Mouse (Mus musculus): ENCODE results near the gene Cep41. TPM values are rescaled to one million over a fixed set of nuclear protein-coding genes. Genes with fewer than 3 reads are reported as not detected.

Gene Cep41
- polyA plus RNA-seq, 1 experiment from 2014 or later, result 15.5 TPM

DNA sequence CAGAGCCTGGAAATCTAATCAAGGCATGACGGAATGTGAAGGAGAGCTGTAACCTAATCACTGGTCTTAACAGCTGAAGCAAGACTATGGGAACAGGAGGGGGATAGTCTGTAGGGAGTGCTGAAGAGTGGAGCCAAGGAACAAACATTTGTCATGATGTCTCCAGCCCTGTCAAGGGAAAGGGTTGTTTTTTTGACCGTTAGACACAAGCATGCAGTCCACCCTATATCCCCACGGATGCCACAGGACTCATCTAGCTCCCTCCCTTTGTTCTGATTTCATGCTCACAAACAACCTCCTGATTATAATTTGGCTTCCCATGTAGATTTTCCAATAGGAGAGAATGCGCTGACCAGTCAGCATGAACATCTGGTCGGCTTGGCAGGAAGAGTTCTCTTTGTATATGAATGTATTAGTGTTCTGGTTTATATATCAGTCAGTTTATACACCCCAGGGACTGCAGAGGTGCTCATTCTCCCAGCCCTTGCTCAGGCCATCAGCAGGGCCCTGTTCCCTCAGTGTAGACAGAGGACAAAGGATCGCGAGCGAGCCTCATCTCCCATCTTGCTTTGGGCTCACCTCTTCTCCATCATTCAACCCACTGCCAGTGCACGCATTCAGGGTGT, 10.5 kb upstream of the Cep41 start:
- Histone ChIP-seq H3K9me3 (no peaks in the 10 kb centered on the region), H3K4me2 (replicated peaks) (no peak overlapping the region), H3K4me3 (replicated peaks) (no peak overlapping the region), H3K9ac (replicated peaks) (no peak overlapping the region), H3K27ac (no peak overlapping the region), H3K36me3 (no peaks in the 10 kb centered on the region), H3K4me1 (replicated peaks) (peaks cover 3% of the 10 kb centered on the region), H3K27me3 (no peaks in the 10 kb centered on the region)
- no peak for ATAC-seq
- 92% methylated on average over 9 of the region's 9 CpGs for WGBS

DNA sequence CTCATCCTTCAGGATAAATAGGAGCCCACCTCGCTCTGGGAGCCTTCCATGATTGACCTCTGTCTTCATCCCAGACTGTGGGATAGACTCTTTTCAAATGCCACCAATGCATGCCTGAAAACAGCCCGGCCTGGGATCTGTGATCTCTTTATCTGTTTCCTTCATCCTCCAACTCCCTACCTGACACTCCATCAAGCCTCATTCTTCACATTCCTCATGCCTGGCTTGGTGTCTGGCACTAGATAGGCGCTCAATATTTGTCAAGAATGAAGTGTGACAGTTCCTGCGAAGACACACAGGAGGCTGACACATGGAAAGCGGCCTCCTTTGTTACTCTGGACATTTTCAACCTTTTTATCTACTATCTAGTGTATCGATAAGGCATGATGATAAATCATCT, 9.9 kb upstream of the Cep41 start:
- no peaks in the 10 kb centered on the region for H3K36me3 ChIP-seq
- no peak overlapping the region for H3K4me2 ChIP-seq (replicated peaks)
- WGBS, result 85% methylated on average over 6 of the region's 6 CpGs
- no peak for ATAC-seq
- no peak overlapping the region for H3K27ac ChIP-seq
- no peaks in the 10 kb centered on the region for H3K4me1 ChIP-seq (replicated peaks)
- H3K9me3 ChIP-seq, result no peaks in the 10 kb centered on the region
- no peak overlapping the region for H3K9ac ChIP-seq (replicated peaks)
- H3K27me3 ChIP-seq, result no peaks in the 10 kb centered on the region
- no peak overlapping the region for H3K4me3 ChIP-seq (replicated peaks)

DNA sequence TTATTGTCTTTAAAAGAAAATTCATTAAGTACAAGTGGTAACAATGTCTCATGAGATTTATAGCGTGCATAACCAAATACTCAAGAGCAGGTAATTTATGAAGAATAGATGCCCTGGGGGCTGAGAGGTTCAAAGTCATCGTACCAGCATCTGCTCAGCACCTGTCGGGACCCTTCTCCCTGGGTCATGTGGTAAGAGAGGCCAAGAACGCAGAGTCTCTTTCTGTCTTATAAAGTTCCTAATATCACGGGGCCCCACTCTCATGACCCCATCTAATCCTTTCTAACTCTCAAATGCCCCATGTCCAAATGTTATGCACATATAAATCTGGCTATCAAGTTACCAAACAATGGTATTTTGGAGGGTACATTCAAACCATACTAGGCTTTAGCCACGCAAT, 9.3 kb upstream of the Cep41 start:
- H3K27me3 ChIP-seq, result no peaks in the 10 kb centered on the region
- H3K4me3 ChIP-seq (replicated peaks), result no peak overlapping the region
- WGBS, result 83% methylated on average over 6 of the region's 6 CpGs
- no peaks in the 10 kb centered on the region for H3K9me3 ChIP-seq
- no peak overlapping the region for H3K27ac ChIP-seq
- ATAC-seq, result no peak
- no peak overlapping the region for H3K9ac ChIP-seq (replicated peaks)
- no peaks in the 10 kb centered on the region for H3K4me1 ChIP-seq (replicated peaks)
- no peaks in the 10 kb centered on the region for H3K36me3 ChIP-seq
- no peak overlapping the region for H3K4me2 ChIP-seq (replicated peaks)

DNA sequence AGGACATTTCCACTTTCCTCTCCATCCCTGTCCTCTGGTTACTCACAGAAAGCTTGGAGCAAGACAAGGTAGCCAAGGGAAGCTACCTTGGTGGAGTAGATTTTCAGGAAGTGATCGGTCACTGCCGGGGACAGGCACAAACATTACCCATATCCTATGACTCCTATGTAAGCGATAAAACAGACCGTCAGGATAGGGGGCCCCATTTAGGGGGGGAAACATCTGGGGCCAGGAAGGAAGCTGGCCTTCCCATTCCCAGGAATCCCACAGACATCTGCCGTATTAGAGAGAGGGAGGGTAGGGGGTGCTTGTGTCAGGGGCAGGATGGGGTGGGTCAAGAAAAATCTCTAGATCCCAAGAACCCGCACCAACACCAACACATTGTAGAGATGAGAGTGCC, 6.6 kb upstream of the Cep41 start:
- no peak for ATAC-seq
- Histone ChIP-seq H3K27ac (no peak overlapping the region), H3K4me1 (replicated peaks) (0 out of 2 replicates have a peak, but pooled peaks cover 2% of the 10 kb centered on the region), H3K36me3 (no peaks in the 10 kb centered on the region), H3K4me2 (replicated peaks) (no peak overlapping the region), H3K4me3 (replicated peaks) (no peak overlapping the region), H3K9me3 (no peaks in the 10 kb centered on the region), H3K27me3 (no peaks in the 10 kb centered on the region), H3K9ac (replicated peaks) (no peak overlapping the region)
- WGBS, result 92% methylated on average over 6 of the region's 6 CpGs

DNA sequence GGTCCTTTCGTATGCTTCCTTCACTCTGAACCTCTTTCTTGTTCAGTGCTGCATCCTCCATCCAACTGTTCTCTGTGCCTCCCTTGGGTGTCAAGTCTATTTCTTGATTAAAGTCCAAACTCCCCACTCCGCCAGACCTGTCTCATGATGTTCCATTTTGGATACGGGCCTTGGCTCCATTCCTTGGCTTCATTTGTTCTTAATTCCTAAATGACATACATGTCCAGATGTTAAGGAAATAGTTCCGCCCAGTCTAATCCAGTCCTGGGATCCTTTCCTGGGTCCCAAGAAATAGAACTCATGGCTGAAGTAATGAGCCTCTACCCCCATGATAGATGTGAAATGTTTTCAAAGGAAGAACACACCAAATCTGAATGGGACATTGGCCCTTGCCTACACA, 4.5 kb upstream of the Cep41 start:
- Histone ChIP-seq H3K9ac (replicated peaks) (no peak overlapping the region), H3K27ac (no peak overlapping the region), H3K9me3 (no peaks in the 10 kb centered on the region), H3K27me3 (no peaks in the 10 kb centered on the region), H3K4me1 (replicated peaks) (peaks cover 14% of the 10 kb centered on the region), H3K4me3 (replicated peaks) (no peak overlapping the region), H3K36me3 (no peaks in the 10 kb centered on the region), H3K4me2 (replicated peaks) (no peak overlapping the region)
- no peak for ATAC-seq
- 88% methylated on average over 4 of the region's 4 CpGs for WGBS

DNA sequence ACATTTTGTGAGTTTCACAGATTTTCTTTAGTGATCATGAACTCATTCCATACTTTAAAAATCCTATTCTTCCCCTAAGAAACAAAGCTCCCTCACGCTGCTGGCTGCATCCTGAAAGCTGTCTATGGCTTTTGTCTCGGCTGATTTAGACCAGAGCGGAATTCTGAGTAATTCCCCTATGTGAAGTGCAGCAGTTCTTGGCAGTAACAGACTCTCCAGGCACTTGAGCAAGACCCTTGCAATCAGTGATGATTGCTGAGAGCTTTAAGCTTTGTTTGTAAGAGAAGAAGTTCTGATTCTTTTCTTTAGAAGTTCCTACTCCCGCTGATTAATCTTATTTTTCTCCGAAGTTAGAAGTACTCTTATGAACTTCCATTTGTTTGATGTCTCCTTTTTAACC, 3.9 kb upstream of the Cep41 start:
- H3K27me3 ChIP-seq, result no peaks in the 10 kb centered on the region
- no peak overlapping the region for H3K9ac ChIP-seq (replicated peaks)
- no peak for ATAC-seq
- no peaks in the 10 kb centered on the region for H3K9me3 ChIP-seq
- no peak overlapping the region for H3K4me2 ChIP-seq (replicated peaks)
- no peak overlapping the region for H3K4me3 ChIP-seq (replicated peaks)
- WGBS, result 29% methylated on average over 5 of the region's 5 CpGs
- no peak overlapping the region for H3K27ac ChIP-seq
- H3K4me1 ChIP-seq (replicated peaks), result peaks cover 20% of the 10 kb centered on the region
- H3K36me3 ChIP-seq, result no peaks in the 10 kb centered on the region

DNA sequence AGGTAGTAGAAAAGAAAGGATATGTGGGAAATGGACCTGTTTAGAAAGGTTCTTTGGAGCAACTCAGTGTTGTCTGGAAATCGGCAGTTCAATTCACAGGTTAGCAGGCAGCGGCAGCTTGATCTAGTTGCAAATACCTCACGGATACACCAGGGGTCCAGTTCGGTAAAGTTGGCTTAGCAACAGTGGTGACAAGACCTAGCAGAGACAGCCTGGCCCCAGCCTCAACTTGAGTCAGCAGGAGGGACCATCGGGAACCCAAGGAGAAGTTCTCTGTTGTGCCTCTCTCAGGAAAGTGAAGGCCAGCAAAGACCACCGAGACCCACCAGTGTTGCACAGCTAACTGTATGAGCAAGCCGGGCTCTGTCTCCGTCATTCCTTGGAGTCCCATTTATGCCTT, 1.6 kb upstream of the Cep41 start:
- Histone ChIP-seq H3K27ac (no peak overlapping the region), H3K4me3 (replicated peaks) (no peak overlapping the region), H3K36me3 (no peaks in the 10 kb centered on the region), H3K4me2 (replicated peaks) (no peak overlapping the region), H3K4me1 (replicated peaks) (peaks cover 21% of the 10 kb centered on the region), H3K9me3 (no peaks in the 10 kb centered on the region), H3K27me3 (no peaks in the 10 kb centered on the region), H3K9ac (replicated peaks) (no peak overlapping the region)
- ATAC-seq, result no peak
- 89% methylated on average over 8 of the region's 8 CpGs for WGBS

DNA sequence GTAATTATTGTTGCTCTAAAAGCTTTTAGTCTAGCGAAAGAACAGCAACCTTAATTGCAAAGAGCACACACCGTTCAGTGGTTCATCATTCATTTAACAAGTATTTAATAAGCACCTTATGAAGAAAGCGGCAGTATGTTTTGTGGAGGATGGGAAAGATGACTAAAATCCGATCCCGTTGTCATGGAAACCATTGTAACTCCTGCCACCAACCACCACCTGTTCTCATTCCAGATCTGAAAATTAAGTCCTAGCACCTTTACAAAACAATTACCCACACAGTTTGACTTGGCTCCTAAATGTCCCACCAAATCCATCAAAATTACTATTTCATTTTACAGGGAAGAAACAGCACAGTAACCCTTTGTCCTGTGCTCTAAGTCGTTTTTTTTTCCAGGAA, 660 bp upstream of the Cep41 start:
- no peaks in the 10 kb centered on the region for H3K9me3 ChIP-seq
- peak overlapping the region; percentile 67 for H3K27ac ChIP-seq
- peak overlapping the region; percentile 60 for H3K4me2 ChIP-seq (replicated peaks)
- H3K27me3 ChIP-seq, result no peaks in the 10 kb centered on the region
- peak overlapping the region; percentile 51 for H3K4me3 ChIP-seq (replicated peaks)
- ATAC-seq, result peak; percentile 10
- peaks cover 21% of the 10 kb centered on the region for H3K4me1 ChIP-seq (replicated peaks)
- WGBS, result 18% methylated on average over 6 of the region's 6 CpGs
- no peaks in the 10 kb centered on the region for H3K36me3 ChIP-seq
- no peak overlapping the region for H3K9ac ChIP-seq (replicated peaks)

DNA sequence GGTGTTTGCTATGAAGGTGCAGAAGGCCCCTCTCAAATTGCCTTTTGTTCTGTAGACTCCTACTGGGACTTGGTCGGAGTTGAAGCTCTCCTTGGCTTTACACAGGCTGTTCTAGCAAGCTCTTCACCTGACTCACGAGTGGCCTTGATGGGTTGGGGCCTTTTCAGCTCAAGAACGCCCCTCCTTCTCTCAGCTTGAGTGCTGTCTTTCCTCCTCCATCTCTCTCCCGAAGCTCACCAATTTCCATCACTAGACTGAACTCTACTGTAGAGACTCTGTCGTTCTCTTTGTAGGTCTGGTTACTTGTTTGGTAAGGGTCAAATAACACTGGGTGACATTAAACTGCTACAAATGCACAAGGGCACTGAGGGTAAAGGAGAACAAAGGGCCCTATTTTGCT, 723 bp downstream of the Cep41 start:
- Histone ChIP-seq H3K9ac (replicated peaks) (peak overlapping the region; percentile 65), H3K4me2 (replicated peaks) (peak overlapping the region; percentile 60), H3K4me1 (replicated peaks) (peaks cover 21% of the 10 kb centered on the region), H3K4me3 (replicated peaks) (peak overlapping the region; percentile 51), H3K27me3 (no peaks in the 10 kb centered on the region), H3K36me3 (no peaks in the 10 kb centered on the region), H3K9me3 (no peaks in the 10 kb centered on the region), H3K27ac (peak overlapping the region; percentile 92)
- 79% methylated on average over 5 of the region's 5 CpGs for WGBS
- ATAC-seq, result 0 out of 2 replicates have a peak, but pooled peaks have one; percentile 0

DNA sequence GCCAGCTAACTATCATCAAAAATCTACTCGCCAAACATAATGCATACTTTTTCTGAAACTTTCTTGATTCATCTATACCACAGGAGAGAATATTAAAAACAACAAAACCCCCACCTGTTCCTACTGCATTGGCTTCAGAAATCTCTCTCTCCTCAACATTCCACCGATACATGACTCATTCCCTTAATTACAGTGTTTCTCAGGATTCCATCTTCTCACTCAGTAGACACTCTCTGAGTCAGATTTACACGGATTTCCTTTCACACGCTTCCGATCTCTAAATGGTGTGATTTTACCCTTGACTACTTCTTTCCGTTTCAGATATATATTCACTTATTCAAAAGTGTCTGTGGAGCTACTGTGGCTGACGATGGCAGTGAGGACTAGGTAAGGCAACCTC, 6.4 kb downstream of the Cep41 start:
- Histone ChIP-seq H3K4me3 (replicated peaks) (no peak overlapping the region), H3K27ac (no peak overlapping the region), H3K4me1 (replicated peaks) (peaks cover 9% of the 10 kb centered on the region), H3K27me3 (no peaks in the 10 kb centered on the region), H3K9ac (replicated peaks) (no peak overlapping the region), H3K36me3 (no peaks in the 10 kb centered on the region), H3K4me2 (replicated peaks) (no peak overlapping the region), H3K9me3 (no peaks in the 10 kb centered on the region)
- WGBS, result 95% methylated on average over 7 of the region's 7 CpGs
- no peak for ATAC-seq

DNA sequence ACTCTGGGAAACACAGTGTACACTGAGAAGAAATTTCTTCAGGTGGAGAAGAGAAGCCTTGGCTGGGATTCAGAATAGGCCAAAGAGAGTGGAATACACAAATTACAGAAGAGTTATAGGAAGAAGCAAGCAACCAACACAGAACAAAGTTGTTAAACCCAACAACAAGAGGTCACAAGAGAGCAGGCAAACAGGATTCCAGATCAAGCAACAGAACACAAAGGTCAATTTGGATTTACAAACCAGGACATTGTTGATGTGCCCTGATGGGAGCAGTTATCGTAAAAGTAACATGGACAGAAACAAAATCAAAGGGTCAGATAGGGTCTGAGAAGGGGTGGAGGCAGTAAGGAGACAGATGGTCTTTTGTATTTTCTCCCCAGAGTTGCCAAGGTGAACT, 9.0 kb downstream of the Cep41 start:
- H3K9ac ChIP-seq (replicated peaks), result no peak overlapping the region
- H3K4me3 ChIP-seq (replicated peaks), result no peak overlapping the region
- no peak overlapping the region for H3K27ac ChIP-seq
- WGBS, result 91% methylated on average over 1 of the region's 1 CpGs
- no peaks in the 10 kb centered on the region for H3K9me3 ChIP-seq
- H3K4me1 ChIP-seq (replicated peaks), result peaks cover 11% of the 10 kb centered on the region
- H3K27me3 ChIP-seq, result no peaks in the 10 kb centered on the region
- no peaks in the 10 kb centered on the region for H3K36me3 ChIP-seq
- H3K4me2 ChIP-seq (replicated peaks), result no peak overlapping the region
- ATAC-seq, result no peak

DNA sequence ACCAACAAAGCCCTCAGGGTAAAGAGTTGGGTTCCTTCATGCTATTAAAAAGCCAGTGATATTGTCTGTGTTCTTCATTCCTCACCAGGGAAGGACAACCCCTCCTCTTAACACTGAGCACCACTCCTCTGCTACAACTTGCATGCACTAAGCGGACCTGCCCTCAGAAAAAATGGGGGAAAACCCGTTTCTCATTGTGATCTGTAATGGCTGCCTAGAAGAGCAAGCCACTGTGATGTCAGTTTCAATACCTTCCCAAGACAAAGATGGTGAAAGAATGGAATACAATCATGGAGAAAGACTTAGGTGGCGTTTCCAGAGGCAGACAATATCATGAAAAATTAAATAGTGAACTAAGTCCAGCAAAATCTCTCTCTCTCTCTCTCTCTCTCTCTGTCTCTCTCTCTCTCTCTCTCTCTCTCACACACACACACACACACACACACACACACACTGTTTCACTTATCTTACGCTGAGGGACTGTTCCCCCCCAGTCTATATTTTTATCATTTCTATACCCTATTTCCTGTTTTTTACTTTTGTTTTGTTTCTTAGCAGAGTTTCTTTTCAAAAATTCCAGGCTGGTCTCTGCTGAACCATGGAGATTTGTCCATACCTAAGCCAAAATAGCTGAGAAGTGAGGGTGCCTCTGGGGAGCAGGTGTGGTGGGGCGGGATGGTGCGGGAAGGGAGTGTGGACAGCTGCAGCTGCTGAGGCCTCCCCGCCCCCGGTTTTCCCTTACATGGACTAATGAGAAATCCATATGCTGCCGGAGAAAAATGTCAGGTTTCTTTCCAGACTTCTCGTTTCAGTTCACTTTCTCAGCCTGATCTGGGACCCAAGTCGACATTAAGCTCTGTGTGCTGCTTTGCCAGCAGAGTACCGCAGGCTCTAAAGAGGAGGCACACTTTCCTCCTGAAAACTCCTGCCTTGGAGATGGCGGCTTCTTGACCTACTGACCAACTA, 11.3 kb downstream of the Cep41 start:
- no peak for ATAC-seq
- H3K9ac ChIP-seq (replicated peaks), result no peak overlapping the region

More for the DNA sequence above, 11.3 kb downstream of the Cep41 start:
- Histone ChIP-seq H3K27ac (no peak overlapping the region), H3K9me3 (no peaks in the 10 kb centered on the region), H3K36me3 (no peaks in the 10 kb centered on the region), H3K4me2 (replicated peaks) (no peak overlapping the region), H3K27me3 (no peaks in the 10 kb centered on the region), H3K4me1 (replicated peaks) (peaks cover 29% of the 10 kb centered on the region), H3K4me3 (replicated peaks) (no peak overlapping the region)
- 71% methylated on average over 13 of the region's 13 CpGs for WGBS

Measured in midbrain, embryonic 13.5 days (tissue).